Mouse (Mus musculus) B cell, adult 67 days (primary cell): ENCODE data around the gene Tescl. TPM values are rescaled to one million over a fixed set of nuclear protein-coding genes. Genes with fewer than 3 reads are reported as not detected.

ENCODE experiments used
- total RNA-seq, 2 experiments: library from RNA; stranded (reverse); gene quantifications; 4 replicates each; pipeline ENCODE4 v1.2.4; 2023

Gene Tescl
- not detected for total RNA-seq

GRCm38 (mm10) chr7:24333304-24333986 lies at the start of gene Tescl:
Gene Tescl (minus strand): TSS chr7:24333936.

GRCm38 (mm10) chr7:24369731-24370541 lies 36.2 kb upstream of the Tescl start, which contains the start of gene Kcnn4:
Gene Kcnn4 (plus strand): TSS chr7:24370263.

GRCm38 (mm10) chr7:24348896-24349295 lies 15.2 kb upstream of the Tescl start, which contains the start of gene Lypd5:
Gene Lypd5 (plus strand): TSS chr7:24349196.

GRCm38 (mm10) chr7:24316567-24317092 lies 17.1 kb downstream of the Tescl start, which contains the start of gene Zfp94:
Gene Zfp94 (minus strand): TSS chr7:24316666.

GRCm38 (mm10) chr7:24300771-24301282 lies 32.9 kb downstream of the Tescl start, which contains the start of gene Zfp61:
Gene Zfp61 (minus strand): TSS chr7:24301232.

Other genes starting within 250 kb of the Tescl start
- gene Zfp112, start 221.6 kb downstream of the Tescl start, total RNA-seq: 1 to 10 TPM; 3.0 to 3.7 TPM
- 1 to 10 TPM; 8.0 to 9.7 TPM for gene Zfp235, start 199.8 kb downstream of the Tescl start, total RNA-seq
- gene Zfp114, start 158.9 kb downstream of the Tescl start, total RNA-seq: under 1 TPM in 1 of 2 experiments, not detected in 1; 0.15 TPM
- gene Zfp111, start 122.5 kb downstream of the Tescl start, total RNA-seq: under 1 TPM in 1 of 2 experiments, not detected in 1; 0.35 TPM
- gene Zfp109, start 96.4 kb downstream of the Tescl start, total RNA-seq: 1 to 10 TPM in 1 of 2 experiments, under 1 TPM in 1; 0.36 to 2.6 TPM
- not detected for gene Zfp108, start 79.1 kb downstream of the Tescl start, total RNA-seq
- gene Zfp93, start 63.5 kb downstream of the Tescl start, total RNA-seq: under 1 TPM; 0.33 to 0.46 TPM
- 10 to 100 TPM; 10.7 to 11.3 TPM for gene Zfp61, start 32.7 kb downstream of the Tescl start, total RNA-seq
- gene Zfp94, start 17.3 kb downstream of the Tescl start, total RNA-seq: 10 to 100 TPM in 1 of 2 experiments, 1 to 10 TPM in 1; 6.4 to 14.3 TPM
- not detected for gene Lypd5, start 15.3 kb upstream of the Tescl start, total RNA-seq
- gene Kcnn4, start 36.3 kb upstream of the Tescl start, total RNA-seq: 1 to 10 TPM; 4.2 to 9.5 TPM
- gene Smg9, start 65.7 kb upstream of the Tescl start, total RNA-seq: 10 to 100 TPM; 77.0 to 91.8 TPM
- gene Irgc1, start 118.4 kb upstream of the Tescl start, total RNA-seq: 1 to 10 TPM; 5.0 to 7.7 TPM
- 100 to 1,000 TPM; 432 to 444 TPM for gene Plaur, start 128.5 kb upstream of the Tescl start, total RNA-seq
- gene Cadm4, start 148.1 kb upstream of the Tescl start, total RNA-seq: 1 to 10 TPM; 1.1 to 1.3 TPM
- gene Zfp428, start 173.1 kb upstream of the Tescl start, total RNA-seq: 1 to 10 TPM in 1 of 2 experiments, under 1 TPM in 1; 0.93 to 1.3 TPM
- not detected for gene AC161166.1, start 178.5 kb upstream of the Tescl start, total RNA-seq
- 10 to 100 TPM; 24.8 to 25.6 TPM for gene Irgq, start 196.8 kb upstream of the Tescl start, total RNA-seq
- gene Pinlyp, start 212.2 kb upstream of the Tescl start, total RNA-seq: under 1 TPM in 1 of 2 experiments, not detected in 1; 0.67 TPM
- gene Xrcc1, start 212.4 kb upstream of the Tescl start, total RNA-seq: 100 to 1,000 TPM in 1 of 2 experiments, 10 to 100 TPM in 1; 93.4 to 102 TPM